Mouse (Mus musculus) left cerebral cortex, adult 18-20 months (tissue): ENCODE measurements around the gene Ctso. TPM values are rescaled to one million over a fixed set of nuclear protein-coding genes. Genes with fewer than 3 reads are reported as not detected.

ENCODE experiments used
- DNase-seq, 2 experiments: peaks; one replicate each; pipeline ENCODE4 v3.0.0; 2021 to 2022; ENCODE audit warnings: low spot score in 2 of 2, mixed read lengths in 1 of 2
- total RNA-seq, 2 experiments: library from RNA; stranded (reverse); gene quantifications; 2 replicates each; pipeline ENCODE4 v1.2.3; 2021

Ctso gene
- total RNA-seq, 2 experiments from 2014 or later = 16.0 to 16.4 TPM

- no peak for DNase-seq
Measured at GRCm38 (mm10) chr3:81949048-81949447, 16.6 kb downstream of the Ctso start.

DNA sequence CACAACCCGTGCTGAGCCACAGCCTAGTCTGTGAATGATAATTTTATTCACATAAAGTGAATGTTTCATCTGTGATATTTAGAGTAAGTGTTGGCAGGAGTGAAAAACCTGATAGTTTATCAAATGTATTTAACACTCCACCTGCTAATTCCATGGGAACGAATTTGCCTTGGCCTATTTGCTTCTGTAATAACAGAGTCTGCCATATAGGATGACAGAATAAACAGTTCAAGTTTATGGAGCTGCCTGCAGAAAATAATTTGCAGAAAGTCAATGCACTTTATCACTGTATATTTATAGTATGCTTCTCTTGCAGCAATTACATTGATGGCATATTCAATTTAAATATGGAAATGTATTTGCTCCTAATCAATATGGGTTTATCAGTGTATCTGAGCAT lies 19.4 kb downstream of the Ctso start:
- DNase-seq = no peak

GRCm38 (mm10) chr3:81957484-81957883 lies 25.1 kb downstream of the Ctso start:
- no peak for DNase-seq

- DNase-seq = no peak
Measured at GRCm38 (mm10) chr3:81961336-81961735, 28.9 kb downstream of the Ctso start.

DNA sequence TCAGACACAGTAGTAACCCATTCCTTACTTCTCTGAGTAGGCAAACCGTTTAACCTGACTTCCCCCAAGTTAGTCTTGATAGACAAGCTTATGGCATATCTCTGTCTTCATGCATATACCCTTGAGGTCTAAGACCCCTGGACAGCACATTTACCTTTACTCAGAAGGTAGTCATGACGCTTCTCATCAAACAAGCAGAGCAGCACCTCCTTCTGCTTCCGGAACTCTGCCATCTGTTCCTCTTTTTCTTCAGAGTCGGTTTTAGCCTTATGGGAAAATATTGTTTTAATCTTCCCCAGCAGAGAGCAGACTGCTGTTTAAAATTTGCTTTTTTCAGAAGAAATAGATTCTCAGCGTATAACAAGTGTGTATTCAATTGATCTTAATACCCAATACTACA lies 31.4 kb downstream of the Ctso start:
- DNase-seq = no peak

DNA sequence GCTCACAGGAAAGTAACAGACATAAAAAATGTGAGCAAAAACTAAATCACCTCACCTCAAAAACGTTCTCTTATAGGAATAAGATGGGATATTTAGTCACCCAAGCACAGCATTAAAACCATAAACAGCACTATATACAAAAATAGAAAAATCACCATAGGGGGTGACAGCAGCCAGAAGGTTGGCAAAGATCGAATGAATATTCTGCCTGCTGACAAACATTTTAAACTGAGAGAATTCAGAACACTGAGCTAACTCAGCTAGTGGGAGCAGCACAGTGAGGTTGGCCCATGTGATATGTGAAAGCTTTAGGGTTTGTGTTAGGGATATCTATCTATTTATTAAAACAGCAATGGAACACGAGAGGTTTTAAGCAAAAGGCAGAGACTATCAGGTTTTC lies 32.2 kb downstream of the Ctso start:
- no peak for DNase-seq

DNA sequence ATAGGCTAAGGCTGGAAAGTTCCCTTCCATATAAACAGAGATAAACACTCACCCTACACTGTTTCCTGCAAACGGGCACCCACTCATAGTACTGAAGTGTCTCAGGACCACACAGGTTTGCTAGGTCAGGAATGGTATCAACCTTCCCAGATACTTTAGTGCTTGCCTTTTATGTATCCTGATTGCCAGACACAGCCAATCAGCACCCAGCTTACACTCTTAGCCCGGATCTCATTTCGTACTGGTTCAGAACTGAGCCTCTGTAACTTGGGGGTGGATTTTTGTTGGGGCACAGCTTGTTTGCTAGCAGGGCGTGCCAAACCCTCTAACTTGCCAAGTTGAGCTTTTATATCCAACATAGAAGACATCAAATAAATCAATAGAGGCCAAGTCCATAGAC lies 43.2 kb downstream of the Ctso start:
- no peak for DNase-seq

DNA sequence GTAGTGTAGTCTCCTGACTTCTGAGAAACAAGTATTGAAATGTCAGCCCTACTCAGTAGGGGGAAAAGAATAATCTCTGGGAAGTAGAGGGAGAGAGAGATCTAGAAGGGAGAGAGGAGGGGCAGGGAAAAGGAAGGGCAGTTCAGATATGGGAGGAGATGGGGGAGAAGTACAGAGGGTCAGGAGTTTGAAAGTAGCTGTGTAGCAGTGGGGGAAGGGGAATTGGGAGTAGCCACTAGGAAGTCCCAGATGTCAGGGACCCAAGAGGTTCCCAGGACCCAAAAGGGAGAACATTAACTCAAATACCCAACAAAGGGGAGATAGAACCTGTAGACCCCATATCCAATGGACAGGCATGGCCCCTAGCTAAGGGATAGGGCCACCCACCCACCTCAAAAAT lies 43.7 kb downstream of the Ctso start, which contains the start of gene Tdo2:
TSS of gene Tdo2 (minus strand) at position 101 of the 400 bp plus-strand sequence.
- DNase-seq = no peak

DNA sequence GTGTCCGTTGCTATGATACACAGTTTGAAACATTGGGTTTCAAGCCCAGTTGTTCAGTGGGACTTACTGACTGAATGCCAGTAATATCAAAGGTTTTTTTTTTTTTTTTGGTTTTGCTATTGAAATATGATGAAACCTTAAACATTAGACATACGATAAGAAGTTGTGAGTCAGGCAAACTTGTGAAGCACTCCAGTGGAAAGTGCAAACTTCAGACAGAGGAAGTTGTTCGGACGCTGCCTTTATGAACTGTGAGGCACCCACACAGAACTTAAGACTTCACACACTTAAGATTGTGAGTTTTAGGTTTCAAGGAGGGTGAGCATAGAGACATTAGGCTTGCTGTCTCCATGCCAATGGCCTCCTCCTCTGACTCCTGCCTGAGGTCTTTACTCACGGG lies 49.2 kb downstream of the Ctso start:
- DNase-seq = no peak

- DNase-seq = no peak
Measured at GRCm38 (mm10) chr3:81981990-81982389, 49.6 kb downstream of the Ctso start, which contains the start of gene Asic5. Gene Asic5, plus strand, starts transcription at chr3:81982290.

- no peak for DNase-seq
Measured at GRCm38 (mm10) chr3:81983120-81983895, 50.9 kb downstream of the Ctso start.

DNA sequence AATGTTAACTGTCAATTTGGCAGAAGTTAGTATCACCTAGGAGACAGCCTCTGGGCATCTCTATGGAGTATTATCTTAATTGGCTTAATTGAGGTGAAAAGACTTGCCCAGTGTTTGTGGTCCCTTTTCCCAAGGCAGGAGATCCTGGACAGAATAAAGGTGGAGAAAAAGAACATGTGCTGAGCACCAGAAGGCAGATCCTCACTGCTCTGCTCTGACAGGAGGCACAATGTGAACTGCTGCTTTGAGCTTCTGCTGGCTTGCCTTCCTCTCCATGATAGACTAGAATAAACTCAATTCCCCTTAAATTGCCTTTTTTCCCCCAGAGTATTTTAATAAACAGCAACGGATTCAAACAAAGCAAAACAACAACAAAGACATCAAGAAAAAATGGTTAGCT lies 52.7 kb downstream of the Ctso start:
- DNase-seq = no peak

- no peak for DNase-seq
Measured at GRCm38 (mm10) chr3:81986103-81986502, 53.7 kb downstream of the Ctso start.

- DNase-seq = no peak
Measured at GRCm38 (mm10) chr3:81987628-81988027, 55.2 kb downstream of the Ctso start.

DNA sequence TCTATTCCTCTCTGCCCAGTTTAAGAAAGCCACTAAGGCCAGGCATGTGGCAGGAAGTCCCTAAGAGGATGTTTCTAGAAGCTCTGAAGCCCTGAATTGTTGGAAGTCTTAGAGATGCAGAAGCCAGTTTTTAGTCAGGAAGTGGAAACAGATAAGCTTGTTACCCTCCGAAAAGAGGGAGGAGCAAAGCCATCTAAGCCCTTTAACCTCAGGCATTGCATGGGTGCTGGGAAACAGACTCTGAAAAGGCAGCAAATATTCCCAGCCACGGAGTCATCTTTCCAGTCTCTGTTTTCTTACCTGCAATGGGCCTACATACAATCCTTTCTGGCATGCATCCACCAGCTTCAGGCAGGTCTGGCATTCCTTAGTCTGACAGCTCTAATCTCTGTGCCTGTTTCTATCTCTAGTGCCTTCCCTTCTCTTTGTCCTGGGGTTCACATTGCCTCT lies 57.3 kb downstream of the Ctso start:
- no peak for DNase-seq

DNA sequence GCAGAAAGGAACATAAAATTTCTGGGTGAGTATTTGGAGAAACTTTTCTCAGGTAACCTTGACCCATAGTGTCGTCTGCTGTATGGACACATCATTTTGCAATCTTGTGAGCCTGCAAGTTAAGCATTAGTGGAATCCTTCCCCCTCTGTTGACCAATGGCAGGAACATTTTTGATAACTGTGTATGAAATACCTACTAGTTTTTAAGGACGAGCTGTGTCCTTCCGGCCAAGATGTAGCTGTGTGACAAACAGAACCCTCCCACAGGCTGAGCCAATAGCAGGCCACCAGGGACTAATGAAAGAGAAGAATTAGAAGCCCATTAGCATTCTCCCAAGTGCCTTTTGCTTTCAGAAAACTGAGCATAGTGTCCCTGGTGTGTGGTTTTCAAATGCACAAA lies 58.1 kb downstream of the Ctso start:
- no peak for DNase-seq

DNA sequence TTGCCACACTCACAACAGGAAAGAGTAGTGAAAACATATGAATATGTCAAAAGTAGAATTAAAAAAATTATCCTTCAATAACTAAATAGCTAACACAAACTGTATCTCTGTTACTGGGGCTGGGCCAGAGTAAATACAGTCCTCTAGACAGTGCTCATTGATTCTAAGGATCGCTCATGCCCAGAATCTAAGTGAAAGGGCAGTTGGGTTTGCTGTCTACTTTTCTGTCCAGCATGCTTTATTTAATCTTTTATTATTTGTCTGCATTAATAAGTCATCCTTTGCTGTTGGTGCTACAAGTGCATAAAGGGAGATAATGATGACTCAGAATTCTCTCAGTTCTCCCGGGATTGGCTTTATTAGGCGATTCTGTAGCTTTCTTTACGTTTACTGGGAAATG lies 63.0 kb downstream of the Ctso start:
- no peak for DNase-seq

DNA sequence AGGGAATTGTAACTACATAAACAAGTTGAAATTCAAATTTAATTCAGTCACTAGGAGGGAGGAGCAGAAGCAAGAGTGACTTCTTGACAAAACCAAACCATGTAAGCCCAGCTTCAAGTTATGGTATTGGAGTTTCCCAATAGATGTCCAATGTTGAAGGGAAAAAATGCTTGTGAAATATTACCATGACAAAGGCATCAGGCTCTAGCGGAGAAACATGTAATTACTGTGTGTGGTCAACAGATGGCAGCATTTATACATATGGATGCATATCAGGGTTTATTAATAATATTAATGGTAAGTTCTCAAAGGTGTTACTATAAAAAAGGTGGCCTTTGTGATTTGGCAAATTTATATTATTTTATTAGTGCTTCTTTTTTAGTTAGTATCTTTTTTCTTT lies 63.6 kb downstream of the Ctso start:
- DNase-seq = peak; percentile 15 to 34

Other genes starting within 250 kb of the Ctso start
- 1 to 10 TPM; 1.0 to 1.2 TPM for gene Tdo2, start 43.6 kb downstream of the Ctso start, total RNA-seq
- gene Asic5, start 49.7 kb downstream of the Ctso start, total RNA-seq = not detected
- gene Gucy1b1, start 142.1 kb downstream of the Ctso start, total RNA-seq = 100 to 1,000 TPM; 169 to 174 TPM
- 10 to 100 TPM; 84.1 to 84.3 TPM for gene Gucy1a1, start 213.2 kb downstream of the Ctso start, total RNA-seq